Mouse (Mus musculus): Measurements from ENCODE around the gene Plcl2.

DNA sequence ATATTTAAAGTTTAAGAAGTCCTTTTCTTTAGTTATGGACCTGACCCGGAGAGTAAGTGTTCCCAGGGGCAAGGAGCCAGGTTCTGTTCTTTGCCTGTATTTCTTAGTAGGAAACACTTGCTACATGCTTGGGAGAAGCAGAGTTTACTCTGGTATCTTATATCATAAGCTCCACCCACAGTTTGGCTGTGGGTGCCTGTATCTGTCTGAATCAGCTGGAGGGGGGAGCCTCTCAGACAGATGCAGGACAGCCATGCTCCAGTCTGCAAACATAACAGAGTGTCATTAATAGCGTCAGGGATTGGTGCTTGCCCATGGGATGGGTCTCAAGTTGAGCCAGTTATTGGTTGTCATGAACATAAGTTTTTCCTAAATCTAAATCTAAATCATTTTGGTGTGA, 42.9 kb downstream of the Plcl2 start:
- TF ChIP-seq EP300 (IDR thresholded peaks at IDR 0.05) (no peak), CTCF (IDR thresholded peaks at IDR 0.05) (no peak)
